Mouse (Mus musculus): ENCODE results near the gene Pak2.

DNA sequence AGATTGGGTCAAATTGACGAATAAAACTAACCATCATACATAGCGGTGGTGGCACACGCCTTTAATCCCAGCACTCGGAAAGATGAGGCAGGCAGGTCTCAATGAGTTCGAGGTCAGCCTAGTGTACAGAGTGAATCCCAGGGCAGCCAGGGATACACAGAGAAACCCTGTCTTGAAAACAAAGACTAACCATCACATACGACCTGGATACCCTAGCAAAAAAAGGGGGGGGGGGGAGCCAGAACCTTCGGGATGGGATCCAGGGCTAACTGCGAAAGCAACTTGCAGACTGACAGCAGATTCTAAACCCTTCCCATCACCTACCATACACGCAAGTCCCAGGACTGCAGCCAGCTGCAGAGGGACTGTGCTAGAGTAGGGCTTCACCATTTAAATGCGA lies 35.3 kb upstream of the Pak2 start:
- TF ChIP-seq ZNF384 (IDR thresholded peaks at IDR 0.05; ENCODE audit: low read depth, low read length) (no peak), CHD2 (IDR thresholded peaks at IDR 0.05; ENCODE audit: low read depth, low read length) (no peak), HCFC1 (IDR thresholded peaks at IDR 0.05; ENCODE audit: borderline replicate concordance, insufficient read depth, low read length) (no peak), ZC3H11A (IDR thresholded peaks at IDR 0.05; ENCODE audit: borderline replicate concordance, low read depth, low read length) (no peak)

Measured in ES-E14 (cell line).